Mouse (Mus musculus): Measurements from ENCODE around the gene Btnl4. TPM values are rescaled to one million over a fixed set of nuclear protein-coding genes. Genes with fewer than 3 reads are reported as not detected.

Btnl4 gene
- polyA plus RNA-seq, 1 experiment from 2014 or later = not detected

Other genes with a start within 250 kb of the Btnl4 start
- gene H2-Ob, start 238.4 kb downstream of the Btnl4 start, polyA plus RNA-seq (2014; fragmentation: Nextera tagmentation; extraction: Ambion mirVana) = not detected in 2 replicates
- gene H2-Ab1, start 219.6 kb downstream of the Btnl4 start, polyA plus RNA-seq (2014; fragmentation: Nextera tagmentation; extraction: Ambion mirVana) = 3.9 and 4.1 TPM in 2 replicates
- not detected in 2 replicates for gene H2-Aa, start 189.5 kb downstream of the Btnl4 start, polyA plus RNA-seq (2014; fragmentation: Nextera tagmentation; extraction: Ambion mirVana)
- gene H2-Eb1, start 171.5 kb downstream of the Btnl4 start, polyA plus RNA-seq (2014; fragmentation: Nextera tagmentation; extraction: Ambion mirVana) = 0.23 and 0.63 TPM in 2 replicates
- gene H2-Eb2, start 151.7 kb downstream of the Btnl4 start, polyA plus RNA-seq (2014; fragmentation: Nextera tagmentation; extraction: Ambion mirVana) = not detected in 2 replicates
- gene Btnl2, start 122.5 kb downstream of the Btnl4 start, polyA plus RNA-seq (2014; fragmentation: Nextera tagmentation; extraction: Ambion mirVana) = not detected in 2 replicates
- not detected in 2 replicates for gene Btnl1, start 100.2 kb downstream of the Btnl4 start, polyA plus RNA-seq (2014; fragmentation: Nextera tagmentation; extraction: Ambion mirVana)
- gene BC051142, start 78.5 kb downstream of the Btnl4 start, polyA plus RNA-seq (2014; fragmentation: Nextera tagmentation; extraction: Ambion mirVana) = 0.41 TPM in 1 of 2 replicates, not detected in the other
- gene Btnl6, start 40.0 kb upstream of the Btnl4 start, polyA plus RNA-seq (2014; fragmentation: Nextera tagmentation; extraction: Ambion mirVana) = not detected in 2 replicates
- gene Notch4, start 87.0 kb upstream of the Btnl4 start, polyA plus RNA-seq (2014; fragmentation: Nextera tagmentation; extraction: Ambion mirVana) = 2.2 and 4.1 TPM in 2 replicates
- 18.5 and 19.8 TPM in 2 replicates for gene Gpsm3, start 112.5 kb upstream of the Btnl4 start, polyA plus RNA-seq (2014; fragmentation: Nextera tagmentation; extraction: Ambion mirVana)
- gene Pbx2, start 113.9 kb upstream of the Btnl4 start, polyA plus RNA-seq (2014; fragmentation: Nextera tagmentation; extraction: Ambion mirVana) = 10.4 and 11.4 TPM in 2 replicates
- 1.3 and 1.7 TPM in 2 replicates for gene Ager, start 120.5 kb upstream of the Btnl4 start, polyA plus RNA-seq (2014; fragmentation: Nextera tagmentation; extraction: Ambion mirVana)
- gene Rnf5, start 126.4 kb upstream of the Btnl4 start, polyA plus RNA-seq (2014; fragmentation: Nextera tagmentation; extraction: Ambion mirVana) = 109 TPM in 2 replicates
- 57.2 and 64.8 TPM in 2 replicates for gene Agpat1, start 126.9 kb upstream of the Btnl4 start, polyA plus RNA-seq (2014; fragmentation: Nextera tagmentation; extraction: Ambion mirVana)
- gene Egfl8, start 138.7 kb upstream of the Btnl4 start, polyA plus RNA-seq (2014; fragmentation: Nextera tagmentation; extraction: Ambion mirVana) = 1.2 and 1.6 TPM in 2 replicates
- gene Ppt2, start 151.2 kb upstream of the Btnl4 start, polyA plus RNA-seq (2014; fragmentation: Nextera tagmentation; extraction: Ambion mirVana) = 23.1 and 25.8 TPM in 2 replicates
- not detected in 2 replicates for gene Prrt1, start 152.2 kb upstream of the Btnl4 start, polyA plus RNA-seq (2014; fragmentation: Nextera tagmentation; extraction: Ambion mirVana)
- 9.5 and 9.7 TPM in 2 replicates for gene Fkbpl, start 167.4 kb upstream of the Btnl4 start, polyA plus RNA-seq (2014; fragmentation: Nextera tagmentation; extraction: Ambion mirVana)
- 39.9 and 48.5 TPM in 2 replicates for gene Atf6b, start 169.8 kb upstream of the Btnl4 start, polyA plus RNA-seq (2014; fragmentation: Nextera tagmentation; extraction: Ambion mirVana)
- gene Tnxb, start 193.2 kb upstream of the Btnl4 start, polyA plus RNA-seq (2014; fragmentation: Nextera tagmentation; extraction: Ambion mirVana) = 0.10 TPM in 1 of 2 replicates, not detected in the other